Mouse (Mus musculus): ENCODE data around the gene Ndufv1.

GRCm38 (mm10) chr19:3991562-3991961, 21.0 kb downstream of the Ndufv1 start:
- TF ChIP-seq POLR2A (IDR thresholded peaks at IDR 0.05; ENCODE audit: control insufficient read depth, extremely low read depth, insufficient read depth, low read length, poor library complexity), result no peak
- no peak for TF ChIP-seq CTCF (IDR thresholded peaks at IDR 0.05; ENCODE audit: borderline replicate concordance, control insufficient read depth, extremely low read depth, insufficient read depth, low read length, poor library complexity)

All from thymus, adult 2 months (tissue).